Mouse (Mus musculus) forebrain, embryonic 10.5 days (tissue): ENCODE results near the gene Snrpg. TPM values are rescaled to one million over a fixed set of nuclear protein-coding genes. Genes with fewer than 3 reads are reported as not detected.

Experiments
- DNase-seq: peaks from one replicate; pipeline ENCODE4 v3.0.0-alpha.2; 2017; ENCODE audit warnings: low spot score; ENCODE audit errors: extremely low spot score
- H3K27ac ChIP-seq: fragments of 300-500 bp; sonication (generic); 2 replicates; pipeline ENCODE4 v1.5.1; 2016; ENCODE audit warnings: mild to moderate bottlenecking
- H3K27me3 ChIP-seq: fragments of 300-500 bp; sonication (generic); 2 replicates; pipeline ENCODE4 v1.6.1; 2016; ENCODE audit warnings: mild to moderate bottlenecking; ENCODE audit not compliant: poor library complexity, severe bottlenecking
- H3K36me3 ChIP-seq: fragments of 300-500 bp; sonication (generic); replicated peaks from 2 replicates; pipeline ENCODE4 v1.6.1; 2016; ENCODE audit warnings: mild to moderate bottlenecking, moderate library complexity
- H3K4me1 ChIP-seq: fragments of 300-500 bp; sonication (generic); 2 replicates; pipeline ENCODE4 v1.6.1; 2016
- H3K4me3 ChIP-seq: fragments of 300-500 bp; sonication (generic); 2 replicates; pipeline ENCODE4 v1.5.1; 2016; ENCODE audit warnings: mild to moderate bottlenecking, moderate library complexity
- H3K9me3 ChIP-seq: fragments of 300-500 bp; sonication (generic); 2 replicates; pipeline ENCODE4 v1.6.1; 2016; ENCODE audit warnings: mild to moderate bottlenecking, moderate library complexity
- WGBS: fragments of 180-500 bp; shearing (Covaris S2); methylation state at CpG from one replicate; pipeline ENCODE4 v1.1.7; 2016; 5-methylcytosine and 5-hydroxymethylcytosine counted together
- polyA plus RNA-seq: library from polyadenylated mRNA; unstranded; fragments of >200 nt; fragmentation: Nextera tagmentation; extraction: Ambion mirVana; gene quantifications from 2 replicates; pipeline ENCODE4 v1.2.1, GENCODE M21; 2016

Gene Snrpg
- polyA plus RNA-seq, 1 experiment from 2014 or later, result 939 TPM

- 92% methylated on average over 6 of the region's 6 CpGs for WGBS
- H3K36me3 ChIP-seq, result peaks cover 98% of the 10 kb centered on the region
- no peaks in the 10 kb centered on the region for H3K27me3 ChIP-seq
- no peak overlapping the region for H3K27ac ChIP-seq
- H3K4me3 ChIP-seq, result no peak overlapping the region
- DNase-seq, result no peak
- no peaks in the 10 kb centered on the region for H3K9me3 ChIP-seq
- no peaks in the 10 kb centered on the region for H3K4me1 ChIP-seq
Observed at GRCm38 (mm10) chr6:86418711-86419110, 47.6 kb downstream of the Snrpg start.

- peaks cover 98% of the 10 kb centered on the region for H3K36me3 ChIP-seq
- no peak overlapping the region for H3K4me3 ChIP-seq
- WGBS, result 89% methylated on average over 3 of the region's 3 CpGs
- H3K4me1 ChIP-seq, result no peaks in the 10 kb centered on the region
- no peaks in the 10 kb centered on the region for H3K27me3 ChIP-seq
- no peak for DNase-seq
- no peak overlapping the region for H3K27ac ChIP-seq
- H3K9me3 ChIP-seq, result no peaks in the 10 kb centered on the region
Observed at GRCm38 (mm10) chr6:86419239-86419638, 48.1 kb downstream of the Snrpg start.

GRCm38 (mm10) chr6:86420491-86420890 is 49.4 kb downstream of the Snrpg start:
- no peaks in the 10 kb centered on the region for H3K27me3 ChIP-seq
- peaks cover 98% of the 10 kb centered on the region for H3K36me3 ChIP-seq
- no peak for DNase-seq
- no peaks in the 10 kb centered on the region for H3K9me3 ChIP-seq
- 75% methylated on average over 6 of the region's 6 CpGs for WGBS
- no peak overlapping the region for H3K4me3 ChIP-seq
- no peaks in the 10 kb centered on the region for H3K4me1 ChIP-seq
- no peak overlapping the region for H3K27ac ChIP-seq

DNA sequence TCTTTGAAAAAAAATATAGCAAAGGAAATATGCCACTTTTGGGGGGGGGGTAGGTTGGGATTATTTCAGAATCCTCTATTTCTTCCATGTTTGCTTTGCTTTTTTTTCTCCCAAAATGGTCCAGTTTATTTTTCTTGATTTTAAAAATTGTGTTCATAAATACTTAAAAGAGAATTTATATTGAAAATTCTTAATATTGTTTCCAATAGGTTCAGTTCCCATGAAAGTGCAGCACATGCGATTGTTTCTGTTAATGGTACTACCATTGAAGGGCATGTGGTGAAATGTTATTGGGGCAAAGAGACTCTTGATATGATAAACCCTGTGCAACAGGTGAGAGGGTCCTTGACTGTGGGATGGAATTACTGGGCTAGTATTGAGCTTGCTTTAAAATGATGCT is 55.3 kb downstream of the Snrpg start, which contains the start of gene Gm44790:
Gene Gm44790 (plus strand): TSS at position 301 of the 400 bp plus-strand sequence.
- no peak within 1 kb of the TSS for H3K4me3 ChIP-seq
- no peak within 1 kb of the TSS for H3K27ac ChIP-seq
- 96% methylated on average over 1 of the region's 1 CpGs for whole genome bisulfite sequencing
- no peaks in the 10 kb centered on the region for H3K9me3 ChIP-seq
- DNase-seq, result no peak
- H3K27me3 ChIP-seq, result no peaks in the 10 kb centered on the region
- peaks cover 98% of the 10 kb centered on the region for H3K36me3 ChIP-seq
- H3K4me1 ChIP-seq, result no peaks in the 10 kb centered on the region

Other genes with a start within 250 kb of the Snrpg start
- gene Tgfa, start 176.1 kb upstream of the Snrpg start, polyA plus RNA-seq, result 1.2 and 1.3 TPM in 2 replicates
- 208 and 210 TPM in 2 replicates for gene Fam136a, start 5.7 kb upstream of the Snrpg start, polyA plus RNA-seq
- gene Pcyox1, start 25.9 kb downstream of the Snrpg start, polyA plus RNA-seq, result 73.5 and 78.3 TPM in 2 replicates
- gene Tia1, start 32.9 kb downstream of the Snrpg start, polyA plus RNA-seq, result 209 and 212 TPM in 2 replicates
- 0.83 TPM in 1 of 2 replicates, not detected in the other for gene Gm44790, start 55.4 kb downstream of the Snrpg start, polyA plus RNA-seq
- 24.4 and 25.5 TPM in 2 replicates for gene C87436, start 67.1 kb downstream of the Snrpg start, polyA plus RNA-seq
- 305 and 358 TPM in 2 replicates for gene Pcbp1, start 155.0 kb downstream of the Snrpg start, polyA plus RNA-seq